Mouse (Mus musculus) heart, postnatal 0 days (tissue): ENCODE results near the gene Lrrc8c. TPM values are rescaled to one million over a fixed set of nuclear protein-coding genes. Genes with fewer than 3 reads are reported as not detected.

Experiments used
- ATAC-seq: fragments of 200-750 bp; cut with Nextera tagmentation; 2 replicates; pipeline ENCODE4 v1.8.0; 2017; ENCODE audit warnings: low read depth, moderate number of reproducible peaks, moderate library complexity; ENCODE audit not compliant: insufficient read depth
- DNase-seq: peaks from one replicate; pipeline ENCODE4 v3.0.0-alpha.2; 2016; ENCODE audit warnings: low spot score
- H3K27ac ChIP-seq: fragments of 300-500 bp; sonication (generic); 2 replicates; pipeline ENCODE4 v1.5.1; 2014; ENCODE audit warnings: low read depth, mild to moderate bottlenecking
- H3K27me3 ChIP-seq: fragments of 300-500 bp; sonication (generic); 2 replicates; pipeline ENCODE4 v1.6.1; 2014; ENCODE audit warnings: low read length, mixed read lengths; ENCODE audit not compliant: control insufficient read depth, insufficient read depth
- H3K36me3 ChIP-seq: fragments of 300-500 bp; sonication (generic); replicated peaks from 2 replicates; pipeline ENCODE4 v1.6.1; 2014; ENCODE audit warnings: low read length, mixed read lengths; ENCODE audit not compliant: control insufficient read depth, insufficient read depth
- H3K4me1 ChIP-seq: fragments of 300-500 bp; sonication (generic); 2 replicates; pipeline ENCODE4 v1.6.1; 2014; ENCODE audit warnings: antibody characterized with exemption; ENCODE audit not compliant: control insufficient read depth, insufficient read depth
- H3K4me2 ChIP-seq: fragments of 300-500 bp; sonication (generic); 2 replicates; pipeline ENCODE4 v1.6.1; 2014; ENCODE audit warnings: low read depth, mild to moderate bottlenecking, low read length, moderate library complexity
- H3K4me3 ChIP-seq: fragments of 300-500 bp; sonication (generic); 2 replicates; pipeline ENCODE4 v1.5.1; 2014; ENCODE audit warnings: low read depth, low read length
- H3K9ac ChIP-seq: fragments of 300-500 bp; sonication (generic); replicated peaks from 2 replicates; pipeline ENCODE4 v1.6.1; 2014; ENCODE audit warnings: low read depth, low read length, mixed read lengths
- H3K9me3 ChIP-seq: fragments of 300-500 bp; sonication (generic); replicated peaks from 2 replicates; pipeline ENCODE4 v1.6.1; 2016; ENCODE audit warnings: low read length; ENCODE audit not compliant: control insufficient read depth
- CTCF ChIP-seq: IDR thresholded peaks from 2 replicates; pipeline ENCODE4 v1.5.1; 2016; ENCODE audit warnings: antibody characterized with exemption, control low read depth, low read depth
- EP300 ChIP-seq: IDR thresholded peaks from 2 replicates; pipeline ENCODE4 v1.6.1; 2016; ENCODE audit warnings: antibody characterized with exemption, low read depth
- WGBS: fragments of 180-500 bp; shearing (Covaris S2); extraction: QIAGEN DNeasy Blood & Tissue Kit; methylation state at CpG from one replicate; pipeline ENCODE4 v1.1.7; 2014; 5-methylcytosine and 5-hydroxymethylcytosine counted together
- polyA plus RNA-seq: library from polyadenylated mRNA; unstranded; fragments of >200 nt; fragmentation: Nextera tagmentation; extraction: Ambion mirVana; gene quantifications from 2 replicates; pipeline ENCODE4 v1.2.1, GENCODE M21; 2015
- total RNA-seq: library from RNA; depleted of rRNA; stranded (reverse); fragments of >200 nt; gene quantifications from 2 replicates; pipeline ENCODE4 v1.2.3, GENCODE M21; 2014; ENCODE audit warnings: low replicate concordance; rRNA removed

The Lrrc8c gene
- total RNA-seq (5.0 and 19.9 TPM in 2 replicates), polyA plus RNA-seq (11.1 and 14.9 TPM in 2 replicates)

DNA sequence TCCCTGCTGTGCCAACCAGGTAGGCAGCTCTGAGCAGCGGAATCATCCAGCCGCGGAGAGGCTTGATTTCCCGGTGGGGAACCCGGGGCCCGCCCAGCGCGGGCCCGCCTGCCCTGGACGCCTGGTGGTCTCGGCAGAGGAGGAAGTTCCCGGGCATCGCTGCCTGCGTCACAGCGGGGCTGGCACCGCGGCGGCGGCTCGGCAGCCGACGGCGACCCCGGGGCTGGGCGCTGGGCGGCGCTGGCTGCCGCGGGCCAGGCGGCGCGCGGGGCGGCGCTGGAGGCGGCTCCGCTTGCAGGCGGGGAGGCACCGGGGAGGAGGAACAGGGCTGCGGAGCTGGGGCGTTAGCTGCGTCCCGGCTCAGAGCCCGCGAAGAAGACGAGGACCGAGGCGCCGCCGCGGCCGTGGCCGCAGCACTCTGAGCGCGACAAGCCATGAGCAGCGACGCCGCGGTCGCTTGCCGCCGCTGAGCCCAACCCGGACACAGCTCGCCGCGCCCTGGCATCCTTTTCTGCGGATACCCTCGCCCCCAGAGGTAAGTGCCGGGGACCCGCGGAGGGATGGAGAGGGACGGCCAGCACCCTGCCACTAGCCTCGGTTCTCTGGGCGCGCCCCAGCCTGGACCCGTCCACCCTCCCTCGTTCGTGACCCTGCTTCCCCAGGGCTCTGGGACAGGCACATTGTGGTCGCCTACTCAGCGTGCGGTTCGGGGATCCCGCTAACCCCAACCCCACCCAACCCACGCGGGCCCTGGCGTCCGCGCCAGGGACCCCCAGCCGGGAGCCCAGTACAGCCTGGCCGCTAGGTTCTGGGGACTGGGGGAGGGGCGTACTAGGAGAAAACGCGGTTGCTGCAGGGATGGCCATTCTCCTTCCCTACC, at the start of gene Lrrc8c:
TSS of gene Lrrc8c (plus strand) at position 293 of the 880 bp plus-strand sequence.
- H3K36me3 ChIP-seq: no peaks in the 10 kb centered on the region
- DNase-seq: peak; percentile 82
- peaks cover 27% of the 10 kb centered on the region for H3K4me1 ChIP-seq
- no peaks in the 10 kb centered on the region for H3K27me3 ChIP-seq
- under 1% methylated on average over 82 of the region's 93 CpGs for WGBS
- ATAC-seq: peak; percentile 92
- peak within 1 kb of the TSS; percentile 95 for H3K4me3 ChIP-seq
- peak within 1 kb of the TSS; percentile 95 for H3K27ac ChIP-seq
- H3K9ac ChIP-seq: peak within 1 kb of the TSS; percentile 76
- TF ChIP-seq CTCF: no peak
- TF ChIP-seq EP300: no peak
- no peaks in the 10 kb centered on the region for H3K9me3 ChIP-seq
- H3K4me2 ChIP-seq: peak within 1 kb of the TSS; percentile 94

- no peak for ATAC-seq
- Histone ChIP-seq H3K9me3 (no peaks in the 10 kb centered on the region), H3K4me2 (no peak overlapping the region), H3K36me3 (no peaks in the 10 kb centered on the region), H3K27ac (no peak overlapping the region), H3K9ac (no peak overlapping the region), H3K4me3 (no peak overlapping the region), H3K4me1 (no peaks in the 10 kb centered on the region), H3K27me3 (no peaks in the 10 kb centered on the region)
- no peak for DNase-seq
- WGBS: 67% methylated on average over 5 of the region's 5 CpGs
- TF ChIP-seq CTCF: no peak
- no peak for TF ChIP-seq EP300
Measured at GRCm38 (mm10) chr5:105472983-105473705, 46.0 kb upstream of the Lrrc8c start.

DNA sequence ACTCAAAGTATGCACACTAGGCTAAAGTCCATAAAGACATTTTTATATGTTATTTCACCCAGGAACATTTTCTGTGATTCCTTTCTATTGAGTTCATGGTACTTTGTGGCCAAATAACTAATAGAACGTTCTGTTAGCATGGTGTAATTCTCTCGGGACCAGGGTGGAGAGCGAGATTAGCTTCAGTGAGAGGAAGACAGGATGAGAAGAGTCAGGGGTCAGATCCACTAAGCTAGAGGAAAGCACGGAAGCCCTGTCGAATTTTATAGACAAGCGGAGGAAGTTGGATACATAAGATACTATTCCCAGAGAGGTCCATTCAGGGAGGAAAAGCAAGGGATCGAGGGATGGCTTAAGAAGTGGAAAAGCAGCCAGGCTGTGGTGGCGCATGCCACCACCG, 41.7 kb upstream of the Lrrc8c start:
- DNase-seq (no peak), ATAC-seq (no peak)
- TF ChIP-seq CTCF (no peak), EP300 (no peak)
- H3K27me3 ChIP-seq: no peaks in the 10 kb centered on the region
- H3K36me3 ChIP-seq: peaks cover 27% of the 10 kb centered on the region
- no peaks in the 10 kb centered on the region for H3K9me3 ChIP-seq
- no peak overlapping the region for H3K4me2 ChIP-seq
- WGBS: 69% methylated on average over 9 of the region's 9 CpGs
- no peak overlapping the region for H3K4me3 ChIP-seq
- no peak overlapping the region for H3K27ac ChIP-seq
- H3K4me1 ChIP-seq: no peaks in the 10 kb centered on the region
- no peak overlapping the region for H3K9ac ChIP-seq

- Histone ChIP-seq H3K9ac (no peak overlapping the region), H3K27me3 (no peaks in the 10 kb centered on the region), H3K4me1 (no peaks in the 10 kb centered on the region), H3K9me3 (no peaks in the 10 kb centered on the region), H3K4me3 (no peak overlapping the region), H3K4me2 (no peak overlapping the region), H3K36me3 (peaks cover 27% of the 10 kb centered on the region), H3K27ac (no peak overlapping the region)
- DNase-seq (no peak), ATAC-seq (no peak)
- 81% methylated on average over 13 of the region's 13 CpGs for WGBS
- TF ChIP-seq CTCF (no peak), EP300 (no peak)
Measured at GRCm38 (mm10) chr5:105479673-105480072, 39.5 kb upstream of the Lrrc8c start.

DNA sequence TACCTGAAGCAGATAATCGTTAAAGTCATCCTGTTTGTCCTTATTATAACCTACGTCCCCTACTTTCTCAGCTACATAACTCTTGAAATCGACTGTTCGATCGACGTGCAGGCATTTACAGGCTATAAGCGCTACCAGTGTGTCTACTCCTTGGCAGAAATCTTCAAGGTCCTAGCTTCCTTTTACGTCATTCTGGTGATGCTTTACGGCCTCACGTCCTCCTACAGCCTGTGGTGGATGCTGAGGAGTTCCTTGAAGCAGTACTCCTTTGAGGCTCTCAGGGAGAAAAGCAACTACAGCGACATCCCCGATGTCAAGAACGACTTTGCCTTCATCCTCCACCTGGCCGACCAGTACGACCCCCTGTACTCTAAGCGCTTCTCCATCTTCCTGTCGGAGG, 38.6 kb upstream of the Lrrc8c start:
- ATAC-seq (no peak), DNase-seq (no peak)
- Histone ChIP-seq H3K27ac (no peak overlapping the region), H3K4me1 (no peaks in the 10 kb centered on the region), H3K27me3 (no peaks in the 10 kb centered on the region), H3K9ac (no peak overlapping the region), H3K4me3 (no peak overlapping the region), H3K36me3 (peaks cover 27% of the 10 kb centered on the region), H3K4me2 (no peak overlapping the region), H3K9me3 (no peaks in the 10 kb centered on the region)
- no peak for TF ChIP-seq CTCF
- TF ChIP-seq EP300: no peak
- WGBS: 91% methylated on average over 17 of the region's 17 CpGs
